Mouse (Mus musculus) ES-CJ7 (cell line): ENCODE data around the gene Fscn1.

ENCODE experiments used
- DNase-seq: peaks from one replicate; pipeline ENCODE4 v3.0.0; 2011; ENCODE audit warnings: low read depth, low spot score

Gene Fscn1

GRCm38 (mm10) chr5:142935642-142936335 is 24.4 kb upstream of the Fscn1 start:
- peak; percentile 87 for DNase-seq

- peak; percentile 81 for DNase-seq
Measured at GRCm38 (mm10) chr5:142936336-142936719, 23.8 kb upstream of the Fscn1 start.

- peak; percentile 97 for DNase-seq
Measured at GRCm38 (mm10) chr5:142937956-142938727, 22.0 kb upstream of the Fscn1 start.

- DNase-seq: peak; percentile 85
Measured at GRCm38 (mm10) chr5:142940393-142940792, 19.8 kb upstream of the Fscn1 start.

GRCm38 (mm10) chr5:142944979-142945682 is 15.0 kb upstream of the Fscn1 start:
- DNase-seq: peak; percentile 43

GRCm38 (mm10) chr5:142947460-142947859 is 12.7 kb upstream of the Fscn1 start:
- DNase-seq: no peak

GRCm38 (mm10) chr5:142949580-142949979 is 10.6 kb upstream of the Fscn1 start:
- no peak for DNase-seq

- no peak for DNase-seq
Measured at GRCm38 (mm10) chr5:142950405-142950804, 9.7 kb upstream of the Fscn1 start.

- no peak for DNase-seq
Measured at GRCm38 (mm10) chr5:142953641-142954040, 6.5 kb upstream of the Fscn1 start.

GRCm38 (mm10) chr5:142956956-142957703 is 3.0 kb upstream of the Fscn1 start:
- peak; percentile 95 for DNase-seq

- DNase-seq: peak; percentile 68
Measured at GRCm38 (mm10) chr5:142958464-142958863, 1.7 kb upstream of the Fscn1 start.

GRCm38 (mm10) chr5:142959156-142959555 is 987 bp upstream of the Fscn1 start:
- DNase-seq: no peak

- DNase-seq: no peak
Measured at GRCm38 (mm10) chr5:142960775-142961271, 680 bp downstream of the Fscn1 start.

GRCm38 (mm10) chr5:142961398-142961880 is 1.3 kb downstream of the Fscn1 start:
- DNase-seq: no peak

GRCm38 (mm10) chr5:142961881-142962443 is 1.8 kb downstream of the Fscn1 start:
- peak; percentile 99 for DNase-seq

GRCm38 (mm10) chr5:142962444-142962961 is 2.4 kb downstream of the Fscn1 start:
- DNase-seq: peak; percentile 75

GRCm38 (mm10) chr5:142963003-142963704 is 3.0 kb downstream of the Fscn1 start:
- DNase-seq: peak; percentile 87

- DNase-seq: peak; percentile 73
Measured at GRCm38 (mm10) chr5:142963705-142964494, 3.8 kb downstream of the Fscn1 start.

- DNase-seq: peak; percentile 58
Measured at GRCm38 (mm10) chr5:142964650-142965049, 4.5 kb downstream of the Fscn1 start.
